Mouse (Mus musculus) E14TG2a.4 (cell line): ENCODE measurements at regions not wholly inside any gene's neighbourhood (a gene's known extent, or its start where the extent isn't known, plus 50 kb on each side); places are given as distances from the start of the nearest gene placed in this dataset.

Experiments used
- H3K27me3 ChIP-seq: 2 replicates; pipeline ENCODE4 v1.6.1; 2014; ENCODE audit warnings: low read length, control low read depth; ENCODE audit not compliant: insufficient read depth
- H3K36me3 ChIP-seq: 2 replicates; pipeline ENCODE4 v1.6.1; 2014; ENCODE audit warnings: low read length, control low read depth; ENCODE audit not compliant: insufficient read depth
- H3K4me1 ChIP-seq: replicated peaks from 2 replicates; pipeline ENCODE4 v1.6.1; 2014; ENCODE audit warnings: low read depth, low read length, control low read depth
- H3K4me3 ChIP-seq: replicated peaks from 2 replicates; pipeline ENCODE4 v1.5.1; 2014; ENCODE audit warnings: mild to moderate bottlenecking, low read length
- H3K9me3 ChIP-seq: 2 replicates; pipeline ENCODE4 v1.6.1; 2014; ENCODE audit warnings: low read length, control low read depth
- CTCF ChIP-seq: conservative IDR thresholded peaks from 2 replicates; pipeline ENCODE4 v1.5.1; 2014; ENCODE audit warnings: low read length
- NANOG ChIP-seq: IDR thresholded peaks from 2 replicates; pipeline ENCODE4 v1.6.1; 2014; ENCODE audit warnings: borderline replicate concordance, low read length, mixed read lengths
- POU5F1 ChIP-seq: IDR thresholded peaks from 2 replicates; pipeline ENCODE4 v1.6.1; 2014; ENCODE audit warnings: low read length, borderline replicate concordance

DNA sequence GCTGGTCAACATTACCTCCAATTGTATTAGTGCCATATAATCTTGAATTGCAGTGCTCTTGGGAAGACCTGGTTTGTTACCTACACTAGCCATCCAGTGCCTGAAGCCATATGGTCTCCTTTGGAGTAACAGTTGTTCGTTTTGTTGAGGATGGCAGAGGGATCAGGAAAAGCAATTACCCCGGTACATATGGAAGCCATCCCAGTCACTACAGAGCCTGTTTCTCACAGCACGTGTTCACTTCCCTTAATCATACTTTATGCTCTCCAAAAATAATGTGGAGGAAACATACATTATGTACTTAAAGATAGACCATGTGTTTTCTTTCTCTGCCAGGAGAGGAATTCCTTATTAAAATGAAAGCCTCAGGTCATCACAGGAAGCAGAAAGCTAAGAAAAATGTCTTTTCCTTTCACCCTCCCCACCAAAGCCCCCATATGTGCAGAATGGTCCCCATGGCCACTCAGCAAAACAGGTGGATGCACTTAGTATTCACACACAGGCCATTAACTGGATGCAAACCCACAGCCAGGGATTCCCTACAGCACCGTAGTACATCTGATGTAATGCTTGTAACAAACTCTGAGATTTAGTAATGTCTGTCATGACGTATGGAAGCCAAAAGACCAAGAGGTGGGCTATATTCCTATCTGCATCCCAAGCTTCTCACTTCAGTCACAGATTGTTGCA, 397.4 kb upstream of the Mctp2 start:
- Histone ChIP-seq H3K9me3 (no peaks in the 10 kb centered on the region), H3K4me3 (no peak overlapping the region), H3K4me1 (no peaks in the 10 kb centered on the region), H3K27me3 (no peaks in the 10 kb centered on the region), H3K36me3 (no peaks in the 10 kb centered on the region)
- TF ChIP-seq CTCF: no peak
- TF ChIP-seq POU5F1: no peak
- no peak for TF ChIP-seq NANOG

DNA sequence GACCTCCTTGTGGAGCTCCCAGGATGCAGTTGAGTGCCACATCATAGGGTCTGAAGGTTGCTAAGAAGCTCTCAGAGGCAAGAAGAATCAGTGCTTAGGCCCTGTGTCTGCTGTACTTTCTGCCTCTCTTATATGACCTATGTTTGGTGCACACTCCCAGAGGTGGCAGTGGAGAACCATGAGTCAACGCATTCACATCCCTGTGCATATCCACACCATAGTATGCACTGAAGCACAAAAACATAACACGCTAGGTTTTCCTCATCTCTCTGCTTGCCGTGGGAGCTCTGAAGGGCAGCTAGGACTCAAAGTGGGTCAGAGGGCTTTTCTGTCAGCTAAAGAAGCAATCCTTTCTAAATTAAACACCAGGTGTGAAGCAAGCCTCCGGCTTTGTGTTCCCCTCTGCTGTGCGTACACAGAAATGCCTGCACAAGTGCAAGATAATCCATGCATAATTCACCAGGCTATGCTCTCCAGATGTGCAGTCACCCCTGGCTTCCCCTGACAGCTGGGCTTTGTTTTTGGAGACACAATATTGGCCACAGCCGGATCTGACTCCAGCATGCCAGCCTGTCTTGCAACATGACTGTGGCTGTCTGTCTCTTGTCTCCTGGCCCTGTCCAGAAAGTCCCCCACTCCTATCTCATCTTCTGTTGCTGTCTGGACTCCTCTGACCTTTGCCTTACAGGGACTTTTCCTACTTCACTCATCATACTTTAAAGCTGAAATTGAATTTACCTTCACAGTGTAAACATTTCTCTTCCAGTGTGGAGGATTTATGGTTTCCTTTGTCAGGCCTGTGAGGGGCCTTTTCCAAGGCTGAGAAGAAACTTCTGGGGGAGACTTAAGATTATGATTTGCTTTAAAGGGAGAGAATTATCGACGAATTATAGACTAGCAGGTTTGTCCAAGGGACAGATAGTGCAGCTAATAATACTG, 405.1 kb upstream of the Mctp2 start:
- no peaks in the 10 kb centered on the region for H3K9me3 ChIP-seq
- no peaks in the 10 kb centered on the region for H3K36me3 ChIP-seq
- no peak overlapping the region for H3K4me3 ChIP-seq
- no peaks in the 10 kb centered on the region for H3K27me3 ChIP-seq
- H3K4me1 ChIP-seq: no peaks in the 10 kb centered on the region
- no peak for TF ChIP-seq POU5F1
- TF ChIP-seq CTCF: no peak
- TF ChIP-seq NANOG: no peak

DNA sequence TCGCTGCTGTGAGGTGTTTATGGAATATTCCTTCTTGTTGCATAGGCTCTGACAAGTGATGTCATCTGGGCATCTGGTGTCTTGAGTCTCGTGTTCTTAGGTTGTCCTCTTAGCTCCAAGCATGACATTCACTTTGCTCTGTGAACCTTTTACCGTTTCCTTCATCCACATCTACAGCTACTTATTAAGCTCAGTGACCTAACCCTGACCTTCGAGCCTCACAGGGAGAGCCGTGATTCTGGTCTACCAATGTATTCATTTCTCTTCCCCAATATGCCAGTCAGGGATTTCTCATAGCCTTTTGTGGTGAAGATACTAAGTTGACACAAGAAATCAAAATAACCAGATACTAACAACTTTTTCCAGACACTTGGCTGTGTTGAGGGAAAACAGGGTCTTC, 409.0 kb upstream of the Mctp2 start:
- no peaks in the 10 kb centered on the region for H3K9me3 ChIP-seq
- H3K4me3 ChIP-seq: no peak overlapping the region
- H3K4me1 ChIP-seq: no peaks in the 10 kb centered on the region
- no peak for TF ChIP-seq NANOG
- TF ChIP-seq POU5F1: no peak
- H3K36me3 ChIP-seq: no peaks in the 10 kb centered on the region
- H3K27me3 ChIP-seq: no peaks in the 10 kb centered on the region

DNA sequence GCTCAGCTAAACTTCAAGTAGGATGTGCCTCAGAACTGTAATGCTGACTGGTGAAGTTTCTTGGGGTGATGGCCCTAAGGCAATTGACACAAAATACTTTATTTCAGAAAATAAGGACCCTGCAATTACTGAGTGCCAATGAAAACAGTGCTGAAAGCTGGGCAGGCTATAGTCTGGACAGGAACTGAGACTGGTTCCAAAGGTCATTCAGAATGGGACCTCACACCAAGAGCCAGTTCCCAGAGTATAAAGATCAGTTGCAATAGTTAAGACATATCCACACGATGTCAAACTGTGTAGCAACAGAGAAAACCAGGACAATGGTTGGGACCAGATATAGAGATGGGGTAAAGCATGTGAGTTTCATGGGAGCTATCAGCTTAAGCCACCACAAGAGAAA, 409.6 kb upstream of the Mctp2 start:
- Histone ChIP-seq H3K4me3 (no peak overlapping the region), H3K9me3 (no peaks in the 10 kb centered on the region), H3K36me3 (no peaks in the 10 kb centered on the region), H3K27me3 (no peaks in the 10 kb centered on the region), H3K4me1 (no peaks in the 10 kb centered on the region)
- TF ChIP-seq POU5F1 (no peak), NANOG (no peak), CTCF (no peak)

DNA sequence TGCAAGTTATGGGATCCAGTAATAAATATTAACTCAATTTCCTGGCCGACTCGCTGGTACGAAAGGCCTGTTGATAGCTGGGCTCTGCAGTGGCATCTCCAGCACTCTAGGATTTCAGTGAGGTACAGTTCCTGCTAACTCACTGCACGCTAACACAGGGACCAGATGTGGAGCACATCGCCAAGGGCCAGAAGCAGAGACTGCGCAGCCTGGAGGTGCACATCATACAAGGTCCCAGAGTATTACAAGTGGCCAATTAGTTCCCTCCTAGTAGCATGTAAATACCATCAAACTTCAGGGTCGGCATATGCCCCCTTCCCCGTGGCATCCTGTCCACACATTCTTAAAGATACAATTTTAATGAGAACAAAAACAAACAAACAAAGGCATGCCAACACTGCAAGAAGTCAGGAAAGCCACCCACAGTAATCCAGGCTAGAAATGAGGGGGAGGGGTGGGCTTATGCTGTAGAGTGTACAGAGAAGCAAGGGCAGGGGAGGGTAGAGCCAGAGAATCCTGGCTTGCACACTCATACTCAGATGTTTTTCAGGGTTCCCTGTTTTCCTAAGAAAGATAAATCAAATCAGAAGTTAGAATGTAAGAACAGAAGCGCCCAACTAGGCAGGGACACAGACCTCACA, 419.9 kb upstream of the Mctp2 start:
- Histone ChIP-seq H3K9me3 (no peaks in the 10 kb centered on the region), H3K4me3 (no peak overlapping the region), H3K36me3 (no peaks in the 10 kb centered on the region), H3K4me1 (no peaks in the 10 kb centered on the region), H3K27me3 (no peaks in the 10 kb centered on the region)
- no peak for TF ChIP-seq POU5F1
- TF ChIP-seq CTCF: no peak
- no peak for TF ChIP-seq NANOG

DNA sequence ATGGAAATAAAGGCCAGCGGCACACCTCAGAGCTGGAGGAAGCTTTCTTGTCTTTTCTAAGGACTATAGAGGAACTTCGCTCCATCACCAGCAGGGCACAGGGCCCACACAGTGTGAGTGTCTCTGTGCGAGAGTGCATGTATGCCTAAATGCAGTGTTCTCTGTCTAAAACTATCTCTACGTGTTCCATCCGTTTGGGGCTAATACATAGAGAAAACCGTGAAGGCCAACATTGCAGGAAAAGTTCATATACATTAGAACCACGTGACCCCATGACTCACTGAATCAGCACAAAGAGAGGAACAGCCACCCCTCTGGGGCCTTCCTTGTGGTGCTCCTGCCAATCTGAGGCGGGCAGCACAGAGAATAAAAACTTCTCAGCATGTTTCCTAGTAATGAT, 431.4 kb upstream of the Mctp2 start:
- Histone ChIP-seq H3K27me3 (no peaks in the 10 kb centered on the region), H3K4me3 (no peak overlapping the region), H3K9me3 (no peaks in the 10 kb centered on the region), H3K4me1 (no peaks in the 10 kb centered on the region), H3K36me3 (no peaks in the 10 kb centered on the region)
- TF ChIP-seq NANOG (no peak), CTCF (no peak), POU5F1 (no peak)

DNA sequence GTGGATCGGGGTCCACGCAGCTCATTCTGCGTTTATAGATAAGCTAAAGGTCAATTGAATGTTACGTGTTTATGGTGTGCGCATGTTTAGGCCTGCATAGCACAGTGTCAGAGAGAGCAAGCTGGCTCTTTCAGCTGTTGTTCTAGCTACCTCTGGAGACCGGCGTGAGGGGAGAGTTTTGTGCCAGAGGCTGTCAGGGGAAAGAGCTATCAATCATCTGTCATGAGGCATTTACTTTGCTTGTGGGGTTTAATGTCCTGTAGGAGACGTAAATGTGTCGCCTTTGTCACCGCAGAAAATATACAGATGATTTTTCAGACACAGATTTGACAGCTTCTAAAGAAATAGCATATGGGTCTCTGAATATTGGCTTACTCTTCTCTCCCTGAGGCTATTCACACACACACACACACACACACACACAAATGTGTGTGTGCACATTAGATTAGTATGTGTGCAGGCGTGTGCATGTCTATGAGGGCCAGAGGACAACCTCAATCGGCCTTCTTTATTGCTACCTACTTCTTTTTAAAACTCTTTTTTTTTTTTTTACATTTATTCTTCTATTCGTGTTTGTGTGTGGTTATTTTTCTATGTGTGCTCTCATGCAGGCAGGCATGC, 432.0 kb upstream of the Mctp2 start:
- Histone ChIP-seq H3K27me3 (no peaks in the 10 kb centered on the region), H3K9me3 (no peaks in the 10 kb centered on the region), H3K4me1 (no peaks in the 10 kb centered on the region), H3K4me3 (no peak overlapping the region), H3K36me3 (no peaks in the 10 kb centered on the region)
- TF ChIP-seq NANOG (no peak), POU5F1 (no peak), CTCF (no peak)

DNA sequence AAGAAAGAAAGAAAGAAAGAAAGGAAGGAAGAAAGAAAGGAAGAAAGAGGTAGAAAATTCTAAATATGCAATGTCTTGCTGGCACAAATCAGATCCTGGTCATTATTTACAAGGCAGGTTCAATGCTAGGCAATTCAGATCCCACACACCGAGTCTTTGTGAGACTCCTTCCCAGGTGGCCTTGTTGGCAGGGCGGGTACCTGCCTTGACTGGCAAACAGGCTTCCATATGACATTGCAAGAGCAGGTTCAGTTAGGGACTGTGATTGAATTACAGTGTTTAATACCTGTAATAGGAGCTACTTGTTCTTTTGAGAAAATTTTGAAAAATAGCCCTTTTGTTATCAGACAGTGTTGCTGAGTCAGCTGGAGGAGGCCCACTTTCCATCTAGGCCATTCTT, 436.0 kb upstream of the Mctp2 start:
- Histone ChIP-seq H3K9me3 (no peaks in the 10 kb centered on the region), H3K4me1 (no peaks in the 10 kb centered on the region), H3K36me3 (no peaks in the 10 kb centered on the region), H3K27me3 (no peaks in the 10 kb centered on the region), H3K4me3 (no peak overlapping the region)
- no peak for TF ChIP-seq POU5F1
- no peak for TF ChIP-seq NANOG
- no peak for TF ChIP-seq CTCF

DNA sequence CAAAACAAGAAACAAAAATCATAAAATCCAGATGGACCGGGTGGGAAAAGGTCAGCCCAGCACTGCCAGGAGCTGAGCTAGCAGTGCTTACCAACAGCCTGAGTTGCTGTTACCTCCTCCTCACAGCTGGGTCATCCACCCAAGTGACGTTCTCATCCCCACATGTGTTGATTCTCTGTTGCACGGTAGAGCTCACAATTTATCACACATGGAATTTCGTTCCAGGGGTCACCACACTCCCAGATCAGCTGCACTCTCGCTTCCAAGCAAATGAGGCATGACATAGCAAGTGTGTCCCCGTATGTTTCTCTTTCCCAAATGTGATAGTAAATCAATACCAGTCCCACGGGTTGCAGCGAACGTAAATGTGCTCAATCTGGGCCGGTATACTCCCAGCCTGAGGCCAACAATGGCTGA, 445.1 kb upstream of the Mctp2 start:
- no peak for TF ChIP-seq POU5F1
- no peak for TF ChIP-seq CTCF
- no peak for TF ChIP-seq NANOG
- no peak overlapping the region for H3K4me3 ChIP-seq
- H3K36me3 ChIP-seq: no peaks in the 10 kb centered on the region
- no peaks in the 10 kb centered on the region for H3K4me1 ChIP-seq
- H3K27me3 ChIP-seq: no peaks in the 10 kb centered on the region
- H3K9me3 ChIP-seq: peaks cover 35% of the 10 kb centered on the region
